Mouse (Mus musculus): ENCODE results near the gene Wfdc3. TPM values are rescaled to one million over a fixed set of nuclear protein-coding genes. Genes with fewer than 3 reads are reported as not detected.
"Not testable (repeated sequence)": the region's sequence is repeated elsewhere in the genome, so short reads cannot be mapped to it uniquely, and the experiment has no call there.

Wfdc3 gene
- polyA plus RNA-seq, 1 experiment, result not detected

- WGBS, result 80% methylated on average over 3 of the region's 3 CpGs
- Histone ChIP-seq H3K4me3 (ENCODE audit: insufficient read depth, low read depth, low read length) (no peak overlapping the region), H3K27ac (ENCODE audit: insufficient read depth, low read depth, low read length) (no peak overlapping the region), H3K4me1 (ENCODE audit: control insufficient read depth, insufficient read depth, low read length) (0 out of 2 replicates have a peak, but pooled peaks cover 3% of the 10 kb centered on the region)
- TF ChIP-seq CTCF (IDR thresholded peaks at IDR 0.05; ENCODE audit: insufficient read depth, low read depth, low read length) (no peak), POLR2A (IDR thresholded peaks at IDR 0.05; ENCODE audit: insufficient read depth, low read depth, low read length) (no peak)
These were observed 8.2 kb downstream of the Wfdc3 start for GRCm38 (mm10) chr2:164737377-164738090.

- WGBS, result 58% methylated on average over 5 of the region's 5 CpGs
- no peak overlapping the region for H3K4me3 ChIP-seq (ENCODE audit: insufficient read depth, low read depth, low read length)
- TF ChIP-seq CTCF (IDR thresholded peaks at IDR 0.05; ENCODE audit: insufficient read depth, low read depth, low read length) (no peak), POLR2A (IDR thresholded peaks at IDR 0.05; ENCODE audit: insufficient read depth, low read depth, low read length) (no peak)
- 0 out of 2 replicates have a peak, but pooled peaks cover 3% of the 10 kb centered on the region for H3K4me1 ChIP-seq (ENCODE audit: control insufficient read depth, insufficient read depth, low read length)
- H3K27ac ChIP-seq (ENCODE audit: insufficient read depth, low read depth, low read length), result no peak overlapping the region
These were observed 10.3 kb downstream of the Wfdc3 start for GRCm38 (mm10) chr2:164735446-164735845.

GRCm38 (mm10) chr2:164734839-164735238, 10.9 kb downstream of the Wfdc3 start:
- TF ChIP-seq POLR2A (IDR thresholded peaks at IDR 0.05; ENCODE audit: insufficient read depth, low read depth, low read length) (no peak), CTCF (IDR thresholded peaks at IDR 0.05; ENCODE audit: insufficient read depth, low read depth, low read length) (no peak)
- 86% methylated on average over 5 of the region's 5 CpGs for WGBS
- H3K27ac ChIP-seq (ENCODE audit: insufficient read depth, low read depth, low read length), result no peak overlapping the region
- no peak overlapping the region for H3K4me3 ChIP-seq (ENCODE audit: insufficient read depth, low read depth, low read length)
- H3K4me1 ChIP-seq (ENCODE audit: control insufficient read depth, insufficient read depth, low read length), result no peaks in the 10 kb centered on the region

- Histone ChIP-seq H3K4me1 (ENCODE audit: control insufficient read depth, insufficient read depth, low read length) (no peaks in the 10 kb centered on the region), H3K27ac (ENCODE audit: insufficient read depth, low read depth, low read length) (no peak overlapping the region), H3K4me3 (ENCODE audit: insufficient read depth, low read depth, low read length) (no peak overlapping the region)
- 93% methylated on average over 2 of the region's 2 CpGs for WGBS
- TF ChIP-seq CTCF (IDR thresholded peaks at IDR 0.05; ENCODE audit: insufficient read depth, low read depth, low read length), result no peak
These were observed 12.5 kb downstream of the Wfdc3 start for GRCm38 (mm10) chr2:164733259-164733658.

GRCm38 (mm10) chr2:164731719-164732118, 14.0 kb downstream of the Wfdc3 start:
- WGBS, result 83% methylated on average over 5 of the region's 5 CpGs
- Histone ChIP-seq H3K4me3 (ENCODE audit: insufficient read depth, low read depth, low read length) (no peak overlapping the region), H3K4me1 (ENCODE audit: control insufficient read depth, insufficient read depth, low read length) (no peaks in the 10 kb centered on the region), H3K27ac (ENCODE audit: insufficient read depth, low read depth, low read length) (no peak overlapping the region)
- no peak for TF ChIP-seq POLR2A (IDR thresholded peaks at IDR 0.05; ENCODE audit: insufficient read depth, low read depth, low read length)
- TF ChIP-seq CTCF (IDR thresholded peaks at IDR 0.05; ENCODE audit: insufficient read depth, low read depth, low read length), result no peak

GRCm38 (mm10) chr2:164725895-164726619, 19.7 kb downstream of the Wfdc3 start:
- H3K4me1 ChIP-seq (ENCODE audit: control insufficient read depth, insufficient read depth, low read length), result no peaks in the 10 kb centered on the region
- H3K4me3 ChIP-seq (ENCODE audit: insufficient read depth, low read depth, low read length), result no peak overlapping the region
- 25% methylated on average over 6 of the region's 6 CpGs for WGBS
- no peak for TF ChIP-seq CTCF (IDR thresholded peaks at IDR 0.05; ENCODE audit: insufficient read depth, low read depth, low read length)
- no peak for TF ChIP-seq POLR2A (IDR thresholded peaks at IDR 0.05; ENCODE audit: insufficient read depth, low read depth, low read length)
- H3K27ac ChIP-seq (ENCODE audit: insufficient read depth, low read depth, low read length), result no peak overlapping the region

GRCm38 (mm10) chr2:164723276-164723675, 22.5 kb downstream of the Wfdc3 start:
- no peaks in the 10 kb centered on the region for H3K4me1 ChIP-seq (ENCODE audit: control insufficient read depth, insufficient read depth, low read length)
- no peak overlapping the region for H3K4me3 ChIP-seq (ENCODE audit: insufficient read depth, low read depth, low read length)
- TF ChIP-seq CTCF (IDR thresholded peaks at IDR 0.05; ENCODE audit: insufficient read depth, low read depth, low read length) (no peak), POLR2A (IDR thresholded peaks at IDR 0.05; ENCODE audit: insufficient read depth, low read depth, low read length) (no peak)
- no peak overlapping the region for H3K27ac ChIP-seq (ENCODE audit: insufficient read depth, low read depth, low read length)
- 71% methylated on average over 4 of the region's 4 CpGs for WGBS

- 94% methylated on average over 23 of the region's 23 CpGs for WGBS
- H3K27ac ChIP-seq (ENCODE audit: insufficient read depth, low read depth, low read length); H3K4me1 ChIP-seq (ENCODE audit: control insufficient read depth, insufficient read depth, low read length); H3K4me3 ChIP-seq (ENCODE audit: insufficient read depth, low read depth, low read length): not testable (repeated sequence)
These were observed 29.4 kb downstream of the Wfdc3 start for GRCm38 (mm10) chr2:164716194-164716786.

- TF ChIP-seq POLR2A (IDR thresholded peaks at IDR 0.05; ENCODE audit: insufficient read depth, low read depth, low read length) (no peak), CTCF (IDR thresholded peaks at IDR 0.05; ENCODE audit: insufficient read depth, low read depth, low read length) (no peak)
- Histone ChIP-seq H3K27ac (ENCODE audit: insufficient read depth, low read depth, low read length) (no peak within 1 kb of the TSS), H3K4me1 (ENCODE audit: control insufficient read depth, insufficient read depth, low read length) (no peaks in the 10 kb centered on the region), H3K4me3 (ENCODE audit: insufficient read depth, low read depth, low read length) (no peak within 1 kb of the TSS)
- WGBS, result 77% methylated on average over 6 of the region's 6 CpGs
These were observed 30.7 kb downstream of the Wfdc3 start, which contains the start of gene Spint5 for GRCm38 (mm10) chr2:164715005-164715404. Spint5 (plus strand) TSS chr2:164715305.
